Mouse (Mus musculus) heart, postnatal 25 days (tissue): Measurements from ENCODE around the gene Plcb3. TPM values are rescaled to one million over a fixed set of nuclear protein-coding genes. Genes with fewer than 3 reads are reported as not detected.
A peak's percentile ranks its signal among the peaks of the same experiment; 100 is the strongest.

Experiments
- DNase-seq: peaks from one replicate; pipeline ENCODE4 v3.0.0; 2022; ENCODE audit warnings: low spot score
- intact Hi-C: fragments of 180-260 bp; cut with DNase I; formaldehyde crosslinking; loops from one replicate; pipeline ENCODE4 v1.15.1; 2025
- total RNA-seq, 2 experiments: library from RNA; stranded (reverse); gene quantifications; 2 replicates each; pipeline ENCODE4 v1.2.3; 2021

Plcb3 gene
- total RNA-seq, 2 experiments from 2014 or later: 15.6 to 17.7 TPM

- DNase-seq: no peak
- intact Hi-C loops: loop anchor here (2.0 kb wide), 1 partner anchor 95 kb away; no protein-coding TSS in a partner anchor
These were observed 50.5 kb downstream of the Plcb3 start for GRCm38 (mm10) chr19:6925611-6926329.

GRCm38 (mm10) chr19:6925307-6925573, 51.0 kb downstream of the Plcb3 start, which contains the start of gene Catsperz:
Gene Catsperz (minus strand): TSS chr19:6925380.
- intact Hi-C loops: loop anchor here (2.0 kb wide), 1 partner anchor 96 kb away; no protein-coding TSS in a partner anchor
- no peak for DNase-seq

- intact Hi-C loops: loop anchor here (2.0 kb wide), 1 partner anchor 96 kb away; no protein-coding TSS in a partner anchor
- DNase-seq: peak; percentile 64
These were observed 51.6 kb downstream of the Plcb3 start for GRCm38 (mm10) chr19:6924461-6925306.

DNA sequence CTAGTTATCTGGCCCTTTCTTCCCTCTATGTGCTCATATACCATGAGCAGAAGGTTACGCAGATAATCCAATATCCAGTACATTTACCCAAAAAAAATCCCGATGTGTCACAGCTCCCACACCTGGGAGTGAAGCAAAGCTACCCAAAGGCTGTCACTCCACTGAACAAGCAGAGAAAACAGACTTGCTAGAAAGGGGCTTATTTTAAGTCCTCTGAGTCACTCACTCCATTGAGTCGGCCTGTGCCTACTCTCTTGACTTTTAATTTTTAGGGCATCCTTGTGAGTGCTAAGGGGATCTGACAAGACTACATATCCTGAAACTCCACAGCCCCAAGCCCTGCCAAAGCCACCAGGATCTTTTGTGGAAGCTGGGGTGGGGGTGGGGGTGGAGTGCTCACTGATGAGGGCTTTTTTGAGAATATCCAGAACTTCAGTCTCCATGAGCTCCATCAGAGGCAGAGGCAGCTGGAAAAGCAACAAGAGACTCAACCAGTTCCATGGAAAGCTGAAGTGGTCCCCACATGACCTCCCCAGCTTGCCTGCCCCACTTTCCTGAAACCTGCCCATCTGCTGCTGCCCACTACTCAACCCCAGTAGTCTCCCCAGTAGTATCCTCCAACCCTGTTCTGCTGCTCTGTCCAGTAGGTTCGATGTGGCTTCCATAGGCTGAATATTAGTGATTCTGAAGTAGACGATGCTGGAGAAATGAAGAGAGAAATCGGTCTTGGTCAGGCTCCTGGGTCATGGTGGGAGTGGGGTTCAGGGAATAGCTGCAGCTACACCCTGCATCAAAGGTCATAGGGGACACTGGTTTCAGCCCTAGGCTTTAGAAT, 53.2 kb downstream of the Plcb3 start:
- intact Hi-C loops: loop anchor here (2.0 kb wide), 1 partner anchor 46 kb away; no protein-coding TSS in a partner anchor
- no peak for DNase-seq

DNA sequence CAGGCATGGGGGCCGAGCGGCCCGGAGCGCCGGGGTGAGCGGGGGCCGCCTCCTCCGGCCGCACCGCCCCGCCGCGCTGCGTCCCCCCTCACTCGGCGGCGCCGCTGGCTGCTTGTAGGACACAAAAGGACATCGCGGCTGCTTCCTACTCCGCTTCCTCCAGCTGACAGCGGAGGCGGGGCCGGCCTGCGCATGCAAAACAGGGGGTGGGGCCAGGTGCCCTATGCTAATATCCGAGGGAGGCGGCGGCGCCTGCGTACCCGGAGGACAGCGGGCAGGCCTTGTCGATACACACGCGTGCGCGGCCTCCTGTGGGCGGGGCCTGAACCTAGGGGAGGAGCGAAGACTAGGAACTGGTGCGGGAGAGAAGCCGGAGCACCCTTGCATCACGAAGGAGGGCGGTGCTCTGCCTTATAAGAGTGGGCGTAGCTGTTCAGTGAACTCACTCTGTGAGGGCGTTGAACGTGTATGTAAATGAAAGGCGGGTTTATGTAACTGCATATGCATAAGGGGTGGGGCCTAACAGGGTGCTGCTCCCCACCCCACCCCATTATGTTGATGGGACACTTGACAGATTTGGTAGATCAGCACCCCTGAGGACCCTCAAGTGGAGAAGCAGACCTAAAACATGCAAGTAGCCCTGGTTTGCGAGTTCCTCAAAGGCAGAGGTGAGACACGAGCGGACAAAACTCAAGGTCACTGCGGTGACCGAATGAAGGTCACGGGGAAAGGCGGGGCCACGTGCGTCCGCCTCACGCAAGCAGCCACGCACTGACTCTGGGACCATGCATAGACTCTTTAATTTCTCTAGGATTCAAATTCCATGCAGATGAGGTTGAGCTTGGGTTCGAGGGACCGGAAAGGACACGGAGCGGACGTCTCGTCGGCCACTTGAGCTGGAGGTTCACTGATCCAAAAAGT, 54.4 kb downstream of the Plcb3 start, which contains the start of gene Esrra:
Gene Esrra (minus strand): TSS at position 167 of the 921 bp plus-strand sequence.
- intact Hi-C loops: loop anchor here (2.0 kb wide), 1 partner anchor 47 kb away; no protein-coding TSS in a partner anchor
- DNase-seq: peak; percentile 100

DNA sequence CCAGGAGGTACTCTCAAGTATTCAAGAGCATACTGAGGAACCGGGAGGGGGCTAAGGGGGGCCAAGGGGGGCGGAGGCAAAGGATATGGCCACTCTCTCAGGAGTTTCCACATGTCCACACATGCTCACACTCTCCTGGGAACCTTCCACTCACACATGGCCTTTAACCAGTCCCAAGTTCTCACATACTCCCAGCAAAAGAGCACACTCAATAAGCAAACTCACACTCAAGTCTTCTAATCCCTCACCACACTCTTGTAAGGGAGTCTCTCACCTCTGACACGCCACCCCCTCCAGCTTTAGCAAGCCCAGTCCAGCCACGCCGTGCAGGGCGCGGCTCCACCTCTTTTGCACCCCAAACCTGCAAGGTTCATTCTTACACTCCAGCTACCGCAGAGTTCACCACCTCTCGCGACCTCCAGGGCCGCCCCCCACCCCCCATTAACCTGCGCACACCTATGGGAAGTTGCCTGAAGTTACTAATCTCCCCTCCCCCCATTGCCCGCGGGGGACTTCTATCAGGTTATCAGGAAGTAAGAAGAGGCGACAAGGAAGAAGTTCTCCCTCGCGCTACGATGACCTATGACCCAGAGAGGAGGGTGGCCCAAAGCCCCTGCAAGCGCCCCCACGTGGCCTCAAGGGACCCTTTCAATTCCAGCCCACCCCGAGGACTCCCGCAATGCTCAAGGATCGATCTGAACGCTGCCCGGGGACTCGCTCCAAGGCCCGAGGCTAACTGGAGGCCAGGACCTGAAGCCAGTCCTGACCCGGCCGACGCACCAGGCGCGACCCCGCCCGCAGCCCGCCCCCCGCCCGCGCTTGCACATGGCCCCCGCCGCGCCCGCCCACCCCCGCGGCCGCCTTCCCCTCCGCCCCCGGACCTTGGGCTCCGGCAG, 55.3 kb downstream of the Plcb3 start:
- intact Hi-C loops: no loop called here
- no peak for DNase-seq

DNA sequence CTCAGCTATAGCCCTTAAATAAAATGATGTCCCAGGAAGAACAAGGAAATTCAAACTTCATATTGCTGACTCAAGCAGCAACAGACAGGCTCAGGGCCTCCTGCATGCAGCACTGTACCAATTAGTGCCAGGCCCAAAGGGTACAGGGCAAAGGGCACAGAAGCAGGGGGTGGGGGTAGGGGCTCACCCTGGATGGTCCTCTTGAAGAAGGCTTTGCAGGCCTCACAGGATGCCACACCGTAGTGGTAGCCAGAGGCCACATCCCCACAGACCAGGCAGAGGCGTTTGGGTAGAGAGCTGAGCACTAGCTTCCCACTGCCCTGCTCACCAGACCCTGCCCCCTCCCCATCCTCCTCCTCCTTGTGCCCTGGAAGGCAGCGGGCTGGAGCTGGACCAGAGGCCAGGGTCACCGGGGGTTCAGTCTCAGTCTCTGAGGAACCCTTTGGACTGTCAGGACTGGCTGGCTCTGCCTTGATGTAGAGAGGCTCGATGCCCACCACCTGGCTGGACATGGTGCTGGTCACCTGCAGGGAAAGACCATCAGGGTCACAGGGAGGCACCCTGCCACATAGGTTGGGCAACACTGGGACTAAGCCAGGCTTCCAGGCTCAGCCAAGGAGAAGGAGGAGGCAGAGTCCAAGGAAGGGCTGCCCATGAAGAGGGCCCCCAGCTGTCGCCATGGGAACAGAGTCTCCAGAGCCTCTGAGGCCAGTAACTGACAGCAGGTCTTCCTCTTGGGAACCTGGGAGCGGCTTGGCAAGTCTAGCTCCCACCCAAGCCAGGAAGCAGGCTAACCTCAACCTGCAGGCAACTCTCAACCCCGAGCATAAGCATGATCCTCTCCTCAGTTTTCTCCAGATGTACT, 56.2 kb downstream of the Plcb3 start:
- intact Hi-C loops: no loop called here
- no peak for DNase-seq

GRCm38 (mm10) chr19:6919431-6919830, 56.8 kb downstream of the Plcb3 start:
- no peak for DNase-seq
- intact Hi-C loops: no loop called here

DNA sequence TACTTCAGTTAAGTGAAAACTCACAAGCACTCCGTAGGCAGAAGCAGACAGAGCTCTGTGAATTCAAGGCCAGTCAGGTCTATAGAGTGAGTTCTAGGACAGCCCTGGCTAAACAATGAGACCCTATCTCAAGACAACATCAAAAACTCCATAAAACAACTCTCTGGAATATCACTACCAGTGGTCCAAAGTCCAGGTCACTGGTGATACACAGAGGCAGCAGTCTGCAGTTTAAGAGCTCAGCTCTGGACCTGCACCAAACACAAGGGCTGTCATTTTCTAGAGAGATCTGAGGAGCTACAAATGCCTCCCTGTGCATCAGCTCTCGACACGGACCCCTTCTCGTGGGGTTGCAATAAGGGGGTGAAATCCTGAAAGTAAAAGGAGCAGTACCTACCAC, 57.9 kb downstream of the Plcb3 start:
- DNase-seq: no peak
- intact Hi-C loops: no loop called here

GRCm38 (mm10) chr19:6916496-6916895, 59.8 kb downstream of the Plcb3 start:
- intact Hi-C loops: no loop called here
- no peak for DNase-seq

DNA sequence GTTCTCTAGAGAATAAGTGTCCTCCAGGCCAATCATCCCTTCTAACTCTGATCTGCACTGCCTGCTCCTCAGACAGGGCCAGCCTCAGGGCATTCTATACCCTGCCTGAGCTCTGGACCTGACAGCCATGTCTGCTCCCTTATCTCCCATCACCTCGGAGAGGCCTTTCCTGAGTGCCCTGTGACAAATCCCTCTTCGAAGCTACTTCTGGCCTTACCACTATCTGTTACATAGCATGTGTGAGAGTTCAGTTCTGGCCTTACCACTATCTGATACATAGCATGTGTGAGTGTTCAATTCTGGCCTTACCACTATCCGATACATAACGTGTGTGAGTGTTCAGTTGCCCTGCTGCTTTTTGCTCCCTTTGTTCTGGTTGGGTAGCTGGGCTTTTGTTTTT, 61.0 kb downstream of the Plcb3 start:
- intact Hi-C loops: no loop called here
- no peak for DNase-seq

DNA sequence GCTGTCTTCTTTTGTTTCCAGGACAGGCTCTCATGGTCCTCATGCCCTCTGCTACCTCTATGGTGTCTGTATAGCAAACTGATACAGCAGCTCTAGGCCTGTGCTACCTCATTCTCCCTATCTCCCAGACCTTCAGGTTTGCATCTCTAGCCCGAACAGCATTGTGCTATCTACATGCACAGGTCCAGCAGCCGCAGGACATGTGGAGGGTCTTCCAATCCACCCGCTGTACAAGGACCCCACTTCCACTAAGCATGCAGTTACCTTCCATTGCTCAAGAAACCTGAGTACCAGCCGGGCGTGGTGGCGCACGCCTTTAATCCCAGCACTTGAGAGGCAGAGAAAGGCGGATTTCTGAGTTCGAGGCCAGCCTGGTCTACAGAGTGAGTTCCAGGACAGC, 61.7 kb downstream of the Plcb3 start:
- intact Hi-C loops: no loop called here
- no peak for DNase-seq

- peak; percentile 44 for DNase-seq
- intact Hi-C loops: no loop called here
These were observed 62.3 kb downstream of the Plcb3 start for GRCm38 (mm10) chr19:6913991-6914390.

GRCm38 (mm10) chr19:6913036-6913435, 63.2 kb downstream of the Plcb3 start:
- no peak for DNase-seq
- intact Hi-C loops: no loop called here

GRCm38 (mm10) chr19:6912205-6912970, 63.9 kb downstream of the Plcb3 start:
- intact Hi-C loops: no loop called here
- no peak for DNase-seq
